Mouse (Mus musculus) limb, embryonic 14.5 days (tissue): ENCODE measurements around the gene Sort1. TPM values are rescaled to one million over a fixed set of nuclear protein-coding genes. Genes with fewer than 3 reads are reported as not detected.

Experiments used
- ATAC-seq: fragments of 200-750 bp; cut with Nextera tagmentation; 2 replicates; pipeline ENCODE4 v1.8.0; 2017; ENCODE audit warnings: low read depth, moderate number of reproducible peaks, moderate TSS enrichment; ENCODE audit not compliant: low FRiP score
- DNase-seq: peaks from one replicate; pipeline ENCODE4 v3.0.0-alpha.2; 2015; ENCODE audit warnings: low spot score
- H3K27ac ChIP-seq: fragments of 300-500 bp; sonication (generic); replicated peaks from 2 replicates; pipeline ENCODE4 v1.5.1; 2014; ENCODE audit warnings: low read depth, mild to moderate bottlenecking, low read length, moderate library complexity, mixed read lengths
- H3K27me3 ChIP-seq: fragments of 300-500 bp; sonication (generic); 2 replicates; pipeline ENCODE4 v1.6.1; 2014; ENCODE audit warnings: low read length, mixed read lengths; ENCODE audit not compliant: control insufficient read depth, insufficient read depth
- H3K36me3 ChIP-seq: fragments of 300-500 bp; sonication (generic); 2 replicates; pipeline ENCODE4 v1.6.1; 2014; ENCODE audit warnings: mild to moderate bottlenecking, low read length, moderate library complexity, mixed read lengths; ENCODE audit not compliant: control insufficient read depth, insufficient read depth
- H3K4me1 ChIP-seq: fragments of 300-500 bp; sonication (generic); 2 replicates; pipeline ENCODE4 v1.6.1; 2014; ENCODE audit warnings: antibody characterized with exemption, low read length, mixed read lengths; ENCODE audit not compliant: control insufficient read depth, insufficient read depth
- H3K4me2 ChIP-seq: fragments of 300-500 bp; sonication (generic); replicated peaks from 2 replicates; pipeline ENCODE4 v1.6.1; 2014; ENCODE audit warnings: low read depth, mild to moderate bottlenecking, low read length, moderate library complexity; ENCODE audit not compliant: severe bottlenecking
- H3K4me3 ChIP-seq: fragments of 300-500 bp; sonication (generic); replicated peaks from 2 replicates; pipeline ENCODE4 v1.5.1; 2014; ENCODE audit warnings: low read length
- H3K9ac ChIP-seq: fragments of 300-500 bp; sonication (generic); 2 replicates; pipeline ENCODE4 v1.6.1; 2014; ENCODE audit warnings: mild to moderate bottlenecking, low read depth, low read length, moderate library complexity; ENCODE audit not compliant: severe bottlenecking
- H3K9me3 ChIP-seq: fragments of 300-500 bp; sonication (generic); 2 replicates; pipeline ENCODE4 v1.6.1; 2016; ENCODE audit warnings: low read length; ENCODE audit not compliant: control insufficient read depth
- POLR2A ChIP-seq: fragments of 200-500 bp; IDR thresholded peaks from 2 replicates; pipeline ENCODE4 v1.8.0; 2012; ENCODE audit warnings: inconsistent platforms, mild to moderate bottlenecking, moderate library complexity, borderline replicate concordance; ENCODE audit not compliant: insufficient read depth, insufficient read length; ENCODE audit errors: extremely low read depth
- WGBS: fragments of 180-500 bp; shearing (Covaris S2); extraction: QIAGEN DNeasy Blood & Tissue Kit; methylation state at CpG from one replicate; pipeline ENCODE4 v1.1.7; 2014; 5-methylcytosine and 5-hydroxymethylcytosine counted together
- polyA plus RNA-seq, 2 experiments: library from polyadenylated mRNA; depleted of rRNA in 1 of 2; stranded (reverse) in 1 of 2; unstranded in 1 of 2; fragments of >200 nt; fragmentation: Nextera tagmentation in 1 of 2; extraction: Ambion mirVana in 1 of 2; gene quantifications; 2 replicates each; pipeline versions ENCODE4 v1.2.1 to v1.2.3; 2012 to 2014

Sort1 gene
- polyA plus RNA-seq, 2 experiments: 17.9 to 30.4 TPM

DNA sequence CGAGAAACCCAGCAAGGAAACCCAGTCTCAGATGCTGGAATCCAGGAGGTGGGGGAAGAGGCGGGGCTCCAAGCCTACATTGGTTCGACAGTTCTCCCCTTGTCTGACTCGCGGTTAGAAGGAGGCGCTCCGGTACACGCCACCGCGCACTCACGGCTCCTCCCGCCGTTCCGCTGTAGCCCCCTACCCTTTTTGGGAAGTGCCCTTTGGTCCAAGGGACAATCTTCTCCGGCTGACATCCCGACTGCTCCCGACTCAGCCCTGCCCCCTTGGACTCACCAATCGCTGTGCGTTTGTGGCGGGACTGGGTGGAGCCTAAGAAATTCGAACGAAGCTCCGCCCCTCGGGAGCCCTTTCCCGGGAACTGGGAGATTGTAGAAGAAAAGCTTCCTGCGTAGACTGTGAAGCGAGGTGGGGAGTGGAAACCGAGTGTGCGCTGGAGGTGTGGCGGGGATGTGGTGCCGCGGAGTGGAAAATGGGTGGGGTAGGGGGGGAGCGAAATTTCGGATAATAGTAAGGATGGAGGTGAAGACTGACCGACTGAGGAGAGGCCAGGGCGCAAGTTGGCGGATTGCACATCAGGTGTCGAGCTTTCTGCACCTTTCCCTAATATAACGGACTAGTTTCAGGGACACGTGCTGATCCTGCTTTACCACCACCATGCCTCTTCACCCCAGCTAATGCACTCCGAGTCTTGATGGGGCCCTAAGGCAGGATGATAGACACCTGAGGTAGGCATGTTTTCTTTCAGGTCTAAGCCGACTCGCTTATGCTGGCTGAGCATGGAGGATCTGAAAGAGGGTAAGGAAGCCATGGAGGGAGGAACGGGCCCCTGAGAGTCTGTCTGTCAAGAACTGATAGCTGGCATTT is 99.8 kb downstream of the Sort1 start, which contains the start of gene Psrc1:
Gene Psrc1, plus strand, starts transcription at position 355 of the 870 bp plus-strand sequence.
- H3K9me3 ChIP-seq: no peaks in the 10 kb centered on the region
- no peaks in the 10 kb centered on the region for H3K27me3 ChIP-seq
- peak within 1 kb of the TSS; percentile 66 for H3K4me3 ChIP-seq
- peaks cover 28% of the 10 kb centered on the region for H3K4me1 ChIP-seq
- under 1% methylated on average over 43 of the region's 44 CpGs for WGBS
- TF ChIP-seq POLR2A: peak; percentile 30; the same call in 1 of the 2 replicates
- peaks cover 14% of the 10 kb centered on the region for H3K36me3 ChIP-seq
- ATAC-seq: peak; percentile 95
- H3K9ac ChIP-seq: peak within 1 kb of the TSS; percentile 48
- H3K4me2 ChIP-seq: peak within 1 kb of the TSS; percentile 56
- H3K27ac ChIP-seq: peak within 1 kb of the TSS; percentile 58; the same call in 1 of the 2 replicates
- peak; percentile 92 for DNase-seq

- peak overlapping the region; percentile 56 for H3K4me2 ChIP-seq
- no peak for TF ChIP-seq POLR2A
- H3K9me3 ChIP-seq: no peaks in the 10 kb centered on the region
- no peak overlapping the region for H3K27ac ChIP-seq
- no peak for DNase-seq
- peak overlapping the region; percentile 66 for H3K4me3 ChIP-seq
- ATAC-seq: no peak
- no peaks in the 10 kb centered on the region for H3K27me3 ChIP-seq
- 22% methylated on average over 2 of the region's 2 CpGs for WGBS
- H3K9ac ChIP-seq: peak overlapping the region; percentile 48
- peaks cover 14% of the 10 kb centered on the region for H3K36me3 ChIP-seq
- H3K4me1 ChIP-seq: peaks cover 31% of the 10 kb centered on the region
Observed at GRCm38 (mm10) chr3:108384425-108384824, 100.5 kb downstream of the Sort1 start.

- no peak overlapping the region for H3K4me2 ChIP-seq
- no peak overlapping the region for H3K9ac ChIP-seq
- H3K36me3 ChIP-seq: peaks cover 14% of the 10 kb centered on the region
- H3K4me1 ChIP-seq: peaks cover 31% of the 10 kb centered on the region
- H3K27me3 ChIP-seq: no peaks in the 10 kb centered on the region
- no peak overlapping the region for H3K4me3 ChIP-seq
- no peak for ATAC-seq
- 85% methylated on average over 10 of the region's 10 CpGs for WGBS
- H3K27ac ChIP-seq: no peak overlapping the region
- DNase-seq: no peak
- no peak for TF ChIP-seq POLR2A
- H3K9me3 ChIP-seq: no peaks in the 10 kb centered on the region
Observed at GRCm38 (mm10) chr3:108386186-108386585, 102.3 kb downstream of the Sort1 start.

DNA sequence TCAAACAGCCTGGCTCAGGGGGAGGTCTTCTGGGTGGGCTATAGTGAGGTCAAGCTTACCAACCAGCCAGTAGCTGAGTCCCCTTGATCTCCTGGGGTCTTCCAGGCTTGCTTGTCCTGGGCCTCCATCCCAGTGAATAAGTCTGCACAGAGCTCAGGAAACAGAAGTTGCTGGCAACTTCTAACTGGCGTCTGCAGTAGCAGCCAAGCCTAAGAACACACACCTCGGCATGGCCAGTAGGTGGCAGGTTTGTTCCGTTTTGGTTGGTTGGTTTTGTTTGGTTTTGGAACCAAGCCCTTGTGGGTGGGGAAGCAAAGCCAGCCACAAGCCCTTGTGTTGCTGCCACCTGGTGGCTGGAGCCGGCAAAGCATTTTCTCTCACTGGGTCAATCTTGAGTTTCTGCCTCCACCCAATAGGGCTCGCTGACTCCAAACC is 105.2 kb downstream of the Sort1 start:
- H3K27ac ChIP-seq: peak overlapping the region; percentile 70
- 0% methylated on average over 5 of the region's 5 CpGs for WGBS
- H3K27me3 ChIP-seq: no peaks in the 10 kb centered on the region
- DNase-seq (peak; percentile 99), ATAC-seq (peak; percentile 90)
- H3K4me1 ChIP-seq: peaks cover 21% of the 10 kb centered on the region
- H3K4me2 ChIP-seq: peak overlapping the region; percentile 35
- no peak for TF ChIP-seq POLR2A
- H3K4me3 ChIP-seq: no peak overlapping the region
- H3K36me3 ChIP-seq: peaks cover 14% of the 10 kb centered on the region
- H3K9me3 ChIP-seq: no peaks in the 10 kb centered on the region
- peak overlapping the region; percentile 44 for H3K9ac ChIP-seq

- WGBS: 17% methylated on average over 10 of the region's 10 CpGs
- no peak for DNase-seq
- H3K9ac ChIP-seq: no peak overlapping the region
- H3K4me2 ChIP-seq: no peak overlapping the region
- TF ChIP-seq POLR2A: no peak
- no peak overlapping the region for H3K4me3 ChIP-seq
- H3K27ac ChIP-seq: no peak overlapping the region
- no peak for ATAC-seq
- no peaks in the 10 kb centered on the region for H3K9me3 ChIP-seq
- H3K36me3 ChIP-seq: peaks cover 13% of the 10 kb centered on the region
- peaks cover 9% of the 10 kb centered on the region for H3K4me1 ChIP-seq
- H3K27me3 ChIP-seq: no peaks in the 10 kb centered on the region
Observed at GRCm38 (mm10) chr3:108392299-108392698, 108.4 kb downstream of the Sort1 start.
